Mouse (Mus musculus) CD4-positive, CD25-positive, alpha-beta regulatory T cell, adult 4 months (primary cell): ENCODE results near the gene Olfr156. TPM values are rescaled to one million over a fixed set of nuclear protein-coding genes. Genes with fewer than 3 reads are reported as not detected.

ENCODE experiments used
- polyA plus RNA-seq, 2 experiments: library from polyadenylated mRNA; unstranded; fragments of 100-300 nt; shearing (Covaris generic); gene quantifications; one replicate each; pipeline ENCODE4 v1.2.1; 2017

The Olfr156 gene
- polyA plus RNA-seq, 2 experiments from 2014 or later = not detected

Other genes starting within 250 kb of the Olfr156 start
- 10 to 100 TPM in 1 of 2 experiments, 1 to 10 TPM in 1; 6.7 to 13.0 TPM for gene Rgp1, start 245.2 kb downstream of the Olfr156 start, polyA plus RNA-seq
- gene Gba2, start 245.0 kb downstream of the Olfr156 start, polyA plus RNA-seq = 10 to 100 TPM; 12.1 to 15.5 TPM
- gene Msmp, start 239.4 kb downstream of the Olfr156 start, polyA plus RNA-seq = not detected
- gene Npr2, start 192.0 kb downstream of the Olfr156 start, polyA plus RNA-seq = not detected
- gene Spag8, start 170.3 kb downstream of the Olfr156 start, polyA plus RNA-seq = not detected
- 10 to 100 TPM; 38.8 to 43.7 TPM for gene Hint2, start 167.4 kb downstream of the Olfr156 start, polyA plus RNA-seq
- gene Tmem8b, start 154.9 kb downstream of the Olfr156 start, polyA plus RNA-seq = 1 to 10 TPM in 1 of 2 experiments, under 1 TPM in 1; 0.77 to 1.8 TPM
- gene Fam221b, start 154.8 kb downstream of the Olfr156 start, polyA plus RNA-seq = 1 to 10 TPM; 2.4 to 2.6 TPM
- not detected for gene Olfr70, start 123.1 kb downstream of the Olfr156 start, polyA plus RNA-seq
- not detected for gene Olfr71, start 113.6 kb downstream of the Olfr156 start, polyA plus RNA-seq
- not detected for gene Hrct1, start 96.7 kb downstream of the Olfr156 start, polyA plus RNA-seq
- gene Spaar, start 93.9 kb downstream of the Olfr156 start, polyA plus RNA-seq = not detected
- gene Olfr159, start 52.9 kb downstream of the Olfr156 start, polyA plus RNA-seq = not detected
- gene Olfr157, start 16.3 kb upstream of the Olfr156 start, polyA plus RNA-seq = under 1 TPM in 1 of 2 experiments, not detected in 1; 0.09 TPM
- not detected for gene Olfr155, start 27.7 kb upstream of the Olfr156 start, polyA plus RNA-seq
- gene Reck, start 51.6 kb upstream of the Olfr156 start, polyA plus RNA-seq = 1 to 10 TPM; 4.2 to 4.6 TPM
- 100 to 1,000 TPM; 165 to 194 TPM for gene Glipr2, start 133.5 kb upstream of the Olfr156 start, polyA plus RNA-seq
- gene Ccin, start 159.6 kb upstream of the Olfr156 start, polyA plus RNA-seq = not detected
- 10 to 100 TPM; 66.1 to 83.6 TPM for gene Clta, start 180.6 kb upstream of the Olfr156 start, polyA plus RNA-seq